Mouse (Mus musculus) kidney, embryonic 14.5 days (tissue): Measurements from ENCODE around the gene 4930426L09Rik. TPM values are rescaled to one million over a fixed set of nuclear protein-coding genes. Genes with fewer than 3 reads are reported as not detected.

Source experiments
- ATAC-seq: fragments of 200-750 bp; cut with Nextera tagmentation; 2 replicates; pipeline ENCODE4 v1.8.0; 2017; ENCODE audit warnings: moderate number of reproducible peaks, mild to moderate bottlenecking, moderate TSS enrichment, moderate library complexity; ENCODE audit not compliant: low FRiP score, low TSS enrichment
- H3K27ac ChIP-seq: fragments of 300-500 bp; sonication (generic); 2 replicates; pipeline ENCODE4 v1.5.1; 2014; ENCODE audit warnings: low read depth, mild to moderate bottlenecking, low read length, moderate library complexity, mixed read lengths
- H3K27me3 ChIP-seq: fragments of 300-500 bp; sonication (generic); 2 replicates; pipeline ENCODE4 v1.6.1; 2014; ENCODE audit warnings: mild to moderate bottlenecking, low read length; ENCODE audit not compliant: control insufficient read depth, insufficient read depth
- H3K36me3 ChIP-seq: fragments of 300-500 bp; sonication (generic); 2 replicates; pipeline ENCODE4 v1.6.1; 2014; ENCODE audit warnings: low read length, mixed read lengths; ENCODE audit not compliant: control insufficient read depth, insufficient read depth
- H3K4me1 ChIP-seq: fragments of 300-500 bp; sonication (generic); 2 replicates; pipeline ENCODE4 v1.6.1; 2014; ENCODE audit warnings: low read length, mixed read lengths; ENCODE audit not compliant: control insufficient read depth, insufficient read depth
- H3K4me2 ChIP-seq: fragments of 300-500 bp; sonication (generic); replicated peaks from 2 replicates; pipeline ENCODE4 v1.6.1; 2014; ENCODE audit warnings: low read depth, mild to moderate bottlenecking, low read length
- H3K4me3 ChIP-seq: fragments of 300-500 bp; sonication (generic); 2 replicates; pipeline ENCODE4 v1.5.1; 2014; ENCODE audit warnings: mild to moderate bottlenecking, low read length
- H3K9ac ChIP-seq: fragments of 300-500 bp; sonication (generic); 2 replicates; pipeline ENCODE4 v1.6.1; 2014; ENCODE audit warnings: low read depth, mild to moderate bottlenecking, low read length, moderate library complexity
- H3K9me3 ChIP-seq: fragments of 300-500 bp; sonication (generic); 2 replicates; pipeline ENCODE4 v1.6.1; 2016; ENCODE audit warnings: low read length; ENCODE audit not compliant: control insufficient read depth
- WGBS: fragments of 180-500 bp; shearing (Covaris S2); extraction: QIAGEN DNeasy Blood & Tissue Kit; methylation state at CpG from one replicate; pipeline ENCODE4 v1.1.7; 2014; 5-methylcytosine and 5-hydroxymethylcytosine counted together
- polyA plus RNA-seq: library from polyadenylated mRNA; unstranded; fragments of >200 nt; fragmentation: Nextera tagmentation; extraction: Ambion mirVana; gene quantifications from 2 replicates; pipeline ENCODE4 v1.2.1, GENCODE M21; 2014

Gene 4930426L09Rik
- polyA plus RNA-seq, 1 experiment from 2014 or later, result 0.47 TPM

DNA sequence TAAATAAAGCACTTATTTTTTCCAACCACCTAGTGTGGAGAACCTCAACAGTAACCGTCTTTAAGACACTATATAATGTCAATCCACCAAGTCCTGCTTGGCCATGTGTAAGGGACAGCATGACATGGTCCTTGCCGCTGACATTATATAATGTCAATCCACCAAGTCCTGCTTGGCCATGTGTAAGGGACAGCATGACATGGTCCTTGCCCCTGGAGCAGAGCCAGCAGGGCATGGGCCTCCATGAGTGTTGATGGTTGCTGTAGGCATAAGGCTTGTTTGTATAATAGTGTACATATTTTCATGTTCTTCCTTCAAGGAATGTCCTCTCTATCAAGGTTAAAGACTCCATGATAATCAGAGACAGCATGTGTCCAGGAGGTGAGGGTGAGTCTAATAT, 32.2 kb upstream of the 4930426L09Rik start:
- H3K27ac ChIP-seq, result no peak overlapping the region
- H3K9ac ChIP-seq, result no peak overlapping the region
- WGBS, result 93% methylated on average over 2 of the region's 2 CpGs
- H3K9me3 ChIP-seq, result no peaks in the 10 kb centered on the region
- H3K36me3 ChIP-seq, result no peaks in the 10 kb centered on the region
- no peaks in the 10 kb centered on the region for H3K4me1 ChIP-seq
- no peak overlapping the region for H3K4me2 ChIP-seq
- no peak for ATAC-seq
- H3K4me3 ChIP-seq, result no peak overlapping the region
- H3K27me3 ChIP-seq, result no peaks in the 10 kb centered on the region

DNA sequence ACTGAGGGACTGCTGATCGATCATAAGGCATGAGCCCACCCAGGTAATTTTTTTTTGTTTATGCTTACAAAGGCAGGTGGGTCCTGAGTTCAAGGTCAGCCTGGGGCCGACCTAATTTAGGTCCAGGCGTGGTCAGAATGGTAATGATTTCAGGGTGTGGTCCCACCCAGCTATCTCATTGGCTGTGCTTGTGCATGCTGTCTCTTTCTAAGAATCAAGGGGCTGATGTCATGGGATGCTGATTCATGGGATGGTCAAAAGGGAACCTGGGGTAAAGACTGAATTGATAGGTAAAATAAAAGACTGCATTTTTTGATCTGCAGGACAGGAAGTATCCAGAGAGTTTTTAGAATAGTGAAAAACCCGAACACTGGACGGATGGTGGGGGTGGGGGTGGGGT, 31.6 kb upstream of the 4930426L09Rik start:
- Histone ChIP-seq H3K27ac (no peak overlapping the region), H3K9ac (no peak overlapping the region), H3K4me1 (no peaks in the 10 kb centered on the region), H3K9me3 (no peaks in the 10 kb centered on the region), H3K27me3 (no peaks in the 10 kb centered on the region), H3K36me3 (no peaks in the 10 kb centered on the region), H3K4me2 (no peak overlapping the region), H3K4me3 (no peak overlapping the region)
- whole genome bisulfite sequencing, result 93% methylated on average over 5 of the region's 5 CpGs
- ATAC-seq, result no peak

DNA sequence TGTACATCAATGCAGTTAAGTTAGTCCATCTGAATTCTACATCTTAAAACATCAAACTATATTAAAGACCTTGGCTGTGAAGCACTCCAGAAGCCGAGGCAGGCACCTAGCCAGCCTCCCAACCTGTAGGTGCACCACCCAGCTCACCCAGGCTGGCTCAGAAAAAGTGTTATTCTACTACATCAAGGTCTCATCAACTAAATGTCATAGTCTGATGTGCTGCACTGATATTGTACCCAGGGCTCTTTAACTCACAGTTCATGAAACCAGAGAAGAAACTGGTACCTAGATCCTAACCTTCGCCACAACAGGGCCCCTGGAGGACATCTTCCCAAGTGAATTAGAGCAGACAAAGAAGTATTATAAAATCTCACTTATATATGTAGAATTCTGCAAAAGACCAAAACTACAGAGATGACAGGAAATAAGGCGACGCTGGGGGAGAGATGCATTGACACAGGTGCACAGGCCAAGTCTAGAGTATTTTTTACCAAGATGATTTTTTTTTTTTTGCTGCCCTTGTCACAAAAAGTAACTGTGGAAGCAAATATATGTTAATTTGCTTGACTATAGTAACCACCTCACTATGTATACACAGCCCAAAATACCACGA, 30.6 kb upstream of the 4930426L09Rik start:
- H3K9me3 ChIP-seq, result peaks cover under 1% of the 10 kb centered on the region; the same call in 1 of the 2 replicates
- H3K9ac ChIP-seq, result no peak overlapping the region
- H3K4me2 ChIP-seq, result no peak overlapping the region
- no peak overlapping the region for H3K27ac ChIP-seq
- H3K27me3 ChIP-seq, result no peaks in the 10 kb centered on the region
- 92% methylated on average over 5 of the region's 5 CpGs for WGBS
- no peaks in the 10 kb centered on the region for H3K4me1 ChIP-seq
- H3K4me3 ChIP-seq, result no peak overlapping the region
- no peak for ATAC-seq
- H3K36me3 ChIP-seq, result no peaks in the 10 kb centered on the region

DNA sequence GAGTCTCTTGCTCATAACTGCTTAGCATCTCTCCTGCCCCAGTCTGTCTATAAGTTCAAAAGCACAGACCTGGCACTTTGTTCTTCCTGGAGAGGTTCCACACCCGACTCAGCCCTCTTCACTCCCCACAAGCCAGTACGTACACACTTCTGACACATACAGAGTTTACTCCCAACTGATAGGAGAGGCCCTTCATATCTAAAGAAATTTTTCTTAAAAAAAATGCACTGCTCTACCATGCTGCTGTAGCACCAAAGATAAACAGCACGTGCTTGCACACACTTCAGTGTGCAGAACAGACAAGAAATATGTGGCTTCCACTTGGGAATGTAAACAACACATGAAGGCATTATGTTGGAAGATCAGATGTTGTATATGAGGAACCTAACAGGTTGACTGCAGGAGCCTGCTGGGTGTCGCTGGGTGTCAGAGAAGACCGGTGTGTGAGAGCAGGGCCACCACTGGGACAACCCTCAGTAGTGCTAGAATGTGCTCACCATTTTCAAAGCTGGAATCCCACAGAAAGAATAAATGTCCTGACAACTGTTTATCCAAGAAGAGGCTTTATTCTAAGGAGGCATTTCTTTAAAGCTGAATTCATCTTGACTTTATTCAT, 29.0 kb upstream of the 4930426L09Rik start:
- no peak overlapping the region for H3K27ac ChIP-seq
- H3K9me3 ChIP-seq, result peaks cover 6% of the 10 kb centered on the region
- no peak for ATAC-seq
- WGBS, result 72% methylated on average over 5 of the region's 5 CpGs
- no peaks in the 10 kb centered on the region for H3K4me1 ChIP-seq
- H3K4me2 ChIP-seq, result no peak overlapping the region
- no peak overlapping the region for H3K9ac ChIP-seq
- no peak overlapping the region for H3K4me3 ChIP-seq
- no peaks in the 10 kb centered on the region for H3K27me3 ChIP-seq
- no peaks in the 10 kb centered on the region for H3K36me3 ChIP-seq

DNA sequence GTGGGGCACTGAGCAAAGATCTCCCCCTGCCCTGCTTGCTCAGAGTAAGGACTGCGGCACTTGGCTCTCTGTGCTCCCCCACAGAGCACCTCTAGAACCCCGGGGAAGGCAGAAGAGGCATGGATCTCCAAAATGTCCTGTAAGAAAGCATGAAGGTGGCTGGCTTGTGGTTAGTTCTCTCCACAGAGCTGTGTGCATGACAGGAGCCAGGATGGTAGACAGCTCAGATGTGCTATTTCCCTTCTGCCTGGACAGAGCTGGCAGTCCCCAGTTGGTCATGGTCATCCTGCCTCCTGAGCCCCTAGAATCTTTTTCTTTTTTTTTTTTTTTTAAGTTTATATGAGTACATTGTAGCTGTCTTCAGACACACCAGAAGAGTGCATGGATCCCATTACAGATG, 27.7 kb upstream of the 4930426L09Rik start:
- WGBS, result 82% methylated on average over 2 of the region's 2 CpGs
- Histone ChIP-seq H3K9ac (no peak overlapping the region), H3K4me1 (no peaks in the 10 kb centered on the region), H3K4me2 (no peak overlapping the region), H3K27ac (no peak overlapping the region), H3K9me3 (peaks cover 6% of the 10 kb centered on the region), H3K4me3 (no peak overlapping the region), H3K27me3 (no peaks in the 10 kb centered on the region), H3K36me3 (no peaks in the 10 kb centered on the region)
- no peak for ATAC-seq

DNA sequence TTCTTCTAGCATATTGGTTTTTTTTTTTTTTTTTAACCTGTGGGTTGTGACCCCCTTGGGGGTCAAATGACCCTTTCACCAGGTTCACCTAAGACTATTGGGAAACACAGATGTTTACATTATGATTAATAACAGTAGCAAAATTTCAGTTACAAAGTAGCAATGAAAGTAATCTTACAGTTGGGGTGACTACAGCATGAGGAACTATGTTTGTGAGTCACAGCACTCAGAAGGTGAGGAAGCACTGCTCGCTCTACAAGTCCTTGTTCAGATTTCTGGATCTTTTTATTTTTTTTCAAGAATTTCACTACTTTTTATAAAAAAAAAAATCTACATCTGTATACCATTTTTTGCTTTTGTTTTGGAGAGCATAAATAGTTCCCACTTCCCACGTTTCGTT, 26.6 kb upstream of the 4930426L09Rik start:
- Histone ChIP-seq H3K27me3 (no peaks in the 10 kb centered on the region), H3K4me1 (no peaks in the 10 kb centered on the region), H3K36me3 (no peaks in the 10 kb centered on the region), H3K4me3 (no peak overlapping the region), H3K9me3 (peaks cover 6% of the 10 kb centered on the region), H3K9ac (no peak overlapping the region), H3K27ac (no peak overlapping the region), H3K4me2 (no peak overlapping the region)
- no peak for ATAC-seq
- 59% methylated on average over 3 of the region's 3 CpGs for WGBS

DNA sequence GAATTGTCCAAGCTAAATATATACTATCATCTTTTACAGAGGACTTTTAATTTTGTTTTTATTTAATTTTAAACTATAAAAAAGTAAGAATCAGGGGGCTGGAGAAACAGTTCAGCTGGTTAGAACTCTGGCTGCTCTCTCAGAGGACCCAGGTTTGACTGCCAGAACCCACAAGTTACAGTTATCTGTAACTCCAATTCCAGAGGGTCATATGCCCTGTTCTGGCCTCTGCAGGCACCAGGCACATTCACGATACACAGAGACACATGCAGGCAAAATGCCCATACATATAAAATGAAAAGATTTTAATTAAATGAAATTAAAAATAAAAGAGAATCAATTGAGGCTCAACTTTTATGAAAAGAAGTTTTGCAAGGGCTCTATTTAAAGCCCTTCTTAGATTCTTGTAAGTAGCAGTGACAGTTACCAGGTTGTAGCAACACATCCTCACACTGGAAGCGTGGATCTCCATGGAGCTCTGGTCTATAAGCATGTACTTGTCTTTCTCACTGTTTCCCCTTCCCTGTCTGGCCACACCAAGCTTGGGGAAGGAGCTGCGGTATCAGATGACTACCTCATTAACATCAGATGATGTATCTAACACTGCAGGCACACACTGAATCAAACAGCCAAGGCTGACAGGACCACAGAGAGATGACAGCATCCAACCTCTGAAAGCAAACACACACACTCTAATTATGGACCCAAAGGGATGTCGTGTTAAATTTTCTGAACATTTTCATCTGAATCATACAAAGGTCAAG, 23.1 kb upstream of the 4930426L09Rik start:
- no peaks in the 10 kb centered on the region for H3K36me3 ChIP-seq
- no peak overlapping the region for H3K27ac ChIP-seq
- 0 out of 2 replicates have a peak, but pooled peaks have one; percentile 55 for ATAC-seq
- H3K9ac ChIP-seq, result no peak overlapping the region
- 53% methylated on average over 4 of the region's 4 CpGs for WGBS
- peaks cover 6% of the 10 kb centered on the region for H3K9me3 ChIP-seq
- no peak overlapping the region for H3K4me2 ChIP-seq
- H3K4me3 ChIP-seq, result no peak overlapping the region
- H3K4me1 ChIP-seq, result no peaks in the 10 kb centered on the region; the same call in 1 of the 2 replicates
- no peaks in the 10 kb centered on the region for H3K27me3 ChIP-seq

DNA sequence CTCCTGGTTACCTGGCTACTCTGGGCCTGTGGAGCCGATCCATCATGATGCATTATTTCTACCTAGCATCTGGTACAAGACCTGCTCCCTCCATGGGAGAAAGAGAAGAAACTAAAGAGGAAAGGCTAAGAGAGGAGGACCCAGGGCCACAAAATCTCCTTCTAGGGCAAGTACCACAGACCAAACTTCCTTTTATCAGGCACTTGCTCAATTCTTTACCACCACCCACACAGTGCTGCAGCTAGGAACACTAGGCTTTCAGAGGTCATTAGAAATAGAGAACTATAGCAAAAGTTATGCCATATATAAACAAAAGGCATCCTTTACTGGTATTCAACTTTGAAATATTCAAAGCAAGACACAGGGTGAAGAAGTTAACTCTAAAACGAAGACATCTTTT, 22.0 kb upstream of the 4930426L09Rik start:
- Histone ChIP-seq H3K36me3 (no peaks in the 10 kb centered on the region), H3K4me1 (no peaks in the 10 kb centered on the region; the same call in 1 of the 2 replicates), H3K4me2 (no peak overlapping the region), H3K9me3 (peaks cover 6% of the 10 kb centered on the region), H3K9ac (no peak overlapping the region), H3K27me3 (no peaks in the 10 kb centered on the region), H3K4me3 (no peak overlapping the region), H3K27ac (no peak overlapping the region)
- no peak for ATAC-seq
- WGBS, result 91% methylated on average over 2 of the region's 2 CpGs

DNA sequence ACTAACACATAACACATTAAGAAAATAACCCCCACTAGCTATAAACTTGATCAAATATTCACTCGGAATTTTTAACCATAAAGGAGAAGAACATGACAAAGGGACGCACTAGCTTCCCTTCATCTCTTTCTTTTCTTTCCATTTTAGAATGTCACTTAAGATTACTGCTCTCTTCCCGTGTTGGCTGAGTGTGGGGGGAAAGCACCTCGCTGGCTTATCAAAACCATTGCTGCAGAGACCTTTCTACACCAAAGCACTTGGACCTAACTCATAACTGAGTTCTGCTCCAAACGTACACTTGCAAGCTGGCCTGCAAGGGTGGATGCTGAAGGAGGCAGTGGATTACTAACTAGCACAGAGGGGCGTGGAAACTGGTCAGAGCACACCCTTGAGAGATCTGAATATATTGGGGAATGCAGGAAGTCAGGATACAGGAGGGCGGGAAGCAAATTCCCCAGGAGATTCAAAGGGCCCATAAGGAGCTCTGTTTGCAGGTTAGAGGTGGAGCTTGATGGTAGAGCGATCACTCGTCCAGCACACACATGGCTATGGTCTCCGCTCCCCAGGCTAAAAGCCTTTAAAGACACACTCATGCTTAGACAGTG, 20.8 kb upstream of the 4930426L09Rik start:
- no peak overlapping the region for H3K9ac ChIP-seq
- ATAC-seq, result no peak
- H3K27me3 ChIP-seq, result no peaks in the 10 kb centered on the region
- WGBS, result 82% methylated on average over 10 of the region's 10 CpGs
- no peaks in the 10 kb centered on the region; the same call in 1 of the 2 replicates for H3K4me1 ChIP-seq
- H3K36me3 ChIP-seq, result no peaks in the 10 kb centered on the region
- no peak overlapping the region for H3K4me2 ChIP-seq
- H3K9me3 ChIP-seq, result peaks cover 6% of the 10 kb centered on the region
- no peak overlapping the region for H3K4me3 ChIP-seq
- H3K27ac ChIP-seq, result no peak overlapping the region
